Mouse (Mus musculus): ENCODE measurements around the gene Rnf40.

DNA sequence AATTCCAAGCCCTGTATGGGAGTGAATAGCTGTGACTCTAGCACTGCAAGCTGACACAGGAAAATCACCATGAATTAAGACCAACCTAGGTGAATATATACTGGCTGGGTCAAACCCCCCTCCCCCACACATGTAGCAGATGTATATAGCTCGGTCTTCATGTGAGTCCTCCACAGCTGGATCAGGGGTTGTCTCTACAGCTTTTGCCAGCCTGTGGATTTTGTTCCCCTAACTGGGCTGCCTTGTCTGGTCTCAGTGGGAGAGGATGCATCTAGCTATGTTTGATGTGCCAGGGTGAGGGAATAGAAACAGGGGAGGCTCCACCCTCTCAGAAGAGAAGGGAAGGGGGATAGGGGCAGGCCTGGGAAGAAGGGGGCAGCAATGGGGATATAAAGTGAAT is 27.8 kb downstream of the Rnf40 start:
- TF ChIP-seq CTCF (IDR thresholded peaks at IDR 0.05; ENCODE audit: control insufficient read depth, insufficient read depth, low read length) (no peak), POLR2A (IDR thresholded peaks at IDR 0.05; ENCODE audit: borderline replicate concordance, control insufficient read depth, low read depth, low read length) (no peak)
